Mouse (Mus musculus) macrophage (primary cell): ENCODE data around the gene Rfc5. TPM values are rescaled to one million over a fixed set of nuclear protein-coding genes. Genes with fewer than 3 reads are reported as not detected.
"Not testable (repeated sequence)": the region's sequence is repeated elsewhere in the genome, so short reads cannot be mapped to it uniquely, and the experiment has no call there.

Experiments
- H3K27ac ChIP-seq: fragments of 350-480 bp; formaldehyde crosslinking; 2 replicates; pipeline ENCODE4 v1.9.0; 2021
- H3K36me3 ChIP-seq: fragments of 350-480 bp; formaldehyde crosslinking; 2 replicates; pipeline ENCODE4 v1.9.0; 2021; ENCODE audit errors: inconsistent target
- H3K4me3 ChIP-seq: fragments of 350-480 bp; formaldehyde crosslinking; 2 replicates; pipeline ENCODE4 v1.9.0; 2021; ENCODE audit errors: inconsistent target
- H3K79me2 ChIP-seq: fragments of 350-480 bp; formaldehyde crosslinking; 2 replicates; pipeline ENCODE4 v1.9.0; 2021; ENCODE audit errors: inconsistent target
- WGBS: methylation state at CpG from one replicate; pipeline ENCODE4 v1.1.7; 2026; ENCODE audit warnings: inconsistent platforms; ENCODE audit not compliant: missing documents; 5-methylcytosine and 5-hydroxymethylcytosine counted together
- polyA plus RNA-seq: library from polyadenylated mRNA; stranded (reverse); fragments of 250-400 nt; gene quantifications from 3 replicates; pipeline ENCODE4 v1.2.4, GENCODE M21; 2018; ENCODE audit warnings: inconsistent platforms
- total RNA-seq, 78 experiments: library from RNA; depleted of rRNA; stranded (reverse); fragments of 250-400 nt; gene quantifications; 1 replicate in 9 of 78; 2 replicates in 24 of 78; 3 replicates in 43 of 78; 4 replicates in 2 of 78; pipeline ENCODE4 v1.2.4; 2018; ENCODE audit warnings: inconsistent platforms in 56 of 78

Gene Rfc5
- total RNA-seq (2018; cell fraction: chromatin; rRNA removed), result 10 to 100 TPM in 19 of 26 experiments, 1 to 10 TPM in 7; 2.1 to 51.1 (median 17.2) TPM
- 10 to 100 TPM in 13 of 26 experiments, 1 to 10 TPM in 13; 5.8 to 16.0 (median 9.9) TPM for total RNA-seq (2018; cell fraction: cytosol; rRNA removed)
- total RNA-seq (2018; cell fraction: nucleus; rRNA removed), result 10 to 100 TPM in 13 of 26 experiments, 1 to 10 TPM in 13; 2.0 to 30.9 (median 10.7) TPM
- 9.5 to 24.0 TPM (median 13.0 TPM) in 3 replicates for polyA plus RNA-seq

- Histone ChIP-seq H3K36me3 (peaks cover 13% of the 10 kb centered on the region; the same call in 1 of the 2 replicates), H3K4me3 (peak within 1 kb of the TSS; percentile 74), H3K27ac (peak within 1 kb of the TSS; percentile 42), H3K79me2 (no peaks in the 10 kb centered on the region)
- under 1% methylated on average over 43 of the region's 44 CpGs for WGBS
These were observed at the start of gene Rfc5 for GRCm38 (mm10) chr5:117388877-117389276. TSS of gene Rfc5 (minus strand) at chr5:117389047.

GRCm38 (mm10) chr5:117433501-117433900, 44.7 kb upstream of the Rfc5 start:
- not testable (repeated sequence) for H3K36me3 ChIP-seq, H3K27ac ChIP-seq, H3K79me2 ChIP-seq, H3K4me3 ChIP-seq
- WGBS, result 93% methylated on average over 7 of the region's 7 CpGs

GRCm38 (mm10) chr5:117417442-117417841, 28.6 kb upstream of the Rfc5 start:
- H3K79me2 ChIP-seq, result no peaks in the 10 kb centered on the region
- no peak overlapping the region for H3K4me3 ChIP-seq
- H3K27ac ChIP-seq, result 0 out of 2 replicates have a peak overlapping the region, but pooled peaks have one; percentile 22
- WGBS, result 0% methylated on average over 2 of the region's 2 CpGs
- H3K36me3 ChIP-seq, result no peaks in the 10 kb centered on the region

- 77% methylated on average over 19 of the region's 19 CpGs for WGBS
- no peak overlapping the region for H3K27ac ChIP-seq
These were observed 26.4 kb upstream of the Rfc5 start for GRCm38 (mm10) chr5:117415011-117415912.

GRCm38 (mm10) chr5:117414611-117415010, 25.8 kb upstream of the Rfc5 start:
- H3K79me2 ChIP-seq, result no peaks in the 10 kb centered on the region

More at GRCm38 (mm10) chr5:117415011-117415912, 26.4 kb upstream of the Rfc5 start:
- Histone ChIP-seq H3K4me3 (no peak overlapping the region), H3K79me2 (no peaks in the 10 kb centered on the region), H3K36me3 (no peaks in the 10 kb centered on the region)

GRCm38 (mm10) chr5:117413507-117414501, 25.0 kb upstream of the Rfc5 start, which contains the start of gene Ksr2:
TSS of gene Ksr2 (plus strand) at chr5:117414000.
- Histone ChIP-seq H3K4me3 (no peak within 1 kb of the TSS), H3K27ac (no peak within 1 kb of the TSS), H3K79me2 (no peaks in the 10 kb centered on the region), H3K36me3 (no peaks in the 10 kb centered on the region)
- WGBS, result 2% methylated on average over 77 of the region's 89 CpGs

More at GRCm38 (mm10) chr5:117414611-117415010, 25.8 kb upstream of the Rfc5 start:
- Histone ChIP-seq H3K27ac (no peak overlapping the region), H3K36me3 (no peaks in the 10 kb centered on the region), H3K4me3 (no peak overlapping the region)
- WGBS, result 23% methylated on average over 7 of the region's 10 CpGs

- Histone ChIP-seq H3K36me3 (no peaks in the 10 kb centered on the region), H3K27ac (no peak overlapping the region), H3K79me2 (no peaks in the 10 kb centered on the region), H3K4me3 (no peak overlapping the region)
- WGBS, result 70% methylated on average over 6 of the region's 6 CpGs
These were observed 20.5 kb upstream of the Rfc5 start for GRCm38 (mm10) chr5:117409369-117409768.

GRCm38 (mm10) chr5:117408216-117408615, 19.4 kb upstream of the Rfc5 start:
- Histone ChIP-seq H3K79me2 (no peaks in the 10 kb centered on the region), H3K4me3 (no peak overlapping the region), H3K36me3 (no peaks in the 10 kb centered on the region), H3K27ac (no peak overlapping the region)
- 69% methylated on average over 4 of the region's 4 CpGs for WGBS

GRCm38 (mm10) chr5:117404671-117405070, 15.8 kb upstream of the Rfc5 start:
- not testable (repeated sequence) for H3K79me2 ChIP-seq, H3K4me3 ChIP-seq, H3K36me3 ChIP-seq, H3K27ac ChIP-seq
- WGBS, result 100% methylated on average over 2 of the region's 2 CpGs

- Histone ChIP-seq H3K27ac (no peak overlapping the region), H3K79me2 (no peaks in the 10 kb centered on the region)
- 95% methylated on average over 6 of the region's 8 CpGs for WGBS
These were observed 14.8 kb upstream of the Rfc5 start for GRCm38 (mm10) chr5:117403609-117404008.

GRCm38 (mm10) chr5:117399281-117399680, 10.4 kb upstream of the Rfc5 start:
- Histone ChIP-seq H3K27ac (no peak overlapping the region), H3K4me3 (no peak overlapping the region), H3K36me3 (no peaks in the 10 kb centered on the region), H3K79me2 (no peaks in the 10 kb centered on the region)
- 91% methylated on average over 9 of the region's 9 CpGs for WGBS

More at GRCm38 (mm10) chr5:117403609-117404008, 14.8 kb upstream of the Rfc5 start:
- H3K4me3 ChIP-seq, result no peak overlapping the region
- no peaks in the 10 kb centered on the region for H3K36me3 ChIP-seq

- no peak overlapping the region for H3K27ac ChIP-seq
- no peaks in the 10 kb centered on the region for H3K36me3 ChIP-seq
- 89% methylated on average over 4 of the region's 5 CpGs for WGBS
- no peak overlapping the region for H3K4me3 ChIP-seq
- no peaks in the 10 kb centered on the region for H3K79me2 ChIP-seq
These were observed 9.2 kb upstream of the Rfc5 start for GRCm38 (mm10) chr5:117398007-117398550.

GRCm38 (mm10) chr5:117397371-117397770, 8.5 kb upstream of the Rfc5 start:
- H3K27ac ChIP-seq, result no peak overlapping the region
- 90% methylated on average over 6 of the region's 6 CpGs for WGBS
- H3K79me2 ChIP-seq, result no peaks in the 10 kb centered on the region
- H3K4me3 ChIP-seq, result no peak overlapping the region
- H3K36me3 ChIP-seq, result no peaks in the 10 kb centered on the region

GRCm38 (mm10) chr5:117396596-117397014, 7.8 kb upstream of the Rfc5 start:
- Histone ChIP-seq H3K4me3 (no peak overlapping the region), H3K27ac (peak overlapping the region; percentile 24; the same call in 1 of the 2 replicates), H3K36me3 (no peaks in the 10 kb centered on the region), H3K79me2 (no peaks in the 10 kb centered on the region)
- WGBS, result 23% methylated on average over 5 of the region's 6 CpGs
